Mouse (Mus musculus) ovary, adult 10 weeks (tissue): ENCODE results near the gene Ets2. TPM values are rescaled to one million over a fixed set of nuclear protein-coding genes. Genes with fewer than 3 reads are reported as not detected.

Experiments used
- polyA plus RNA-seq: library from polyadenylated mRNA; stranded (reverse); fragments of 350-450 nt; fragmentation: Illumina TruSeq; extraction: RNeasy Lipid Tissue Mini Kit (QIAGEN cat#74804); gene quantifications from one replicate; pipeline ENCODE4 v1.2.3, GENCODE M21; 2014

Gene Ets2
- 79.0 TPM for polyA plus RNA-seq

GRCm38 (mm10) chr16:95701802-95702561 is at the start of gene Ets2:
Gene Ets2, plus strand, starts transcription at chr16:95702075.

Other genes starting within 250 kb of the Ets2 start
- 8.9 TPM for gene Erg, start 115.5 kb upstream of the Ets2 start, polyA plus RNA-seq